Mouse (Mus musculus) urinary bladder, postnatal 4 days (tissue): ENCODE measurements around the gene Mapk6.
"Not testable (repeated sequence)": the region's sequence is repeated elsewhere in the genome, so short reads cannot be mapped to it uniquely, and the experiment has no call there.

Source experiments
- DNase-seq, 2 experiments: peaks; one replicate each; pipeline ENCODE4 v3.0.0; 2021 to 2022; ENCODE audit warnings: low spot score in 2 of 2

Gene Mapk6

DNA sequence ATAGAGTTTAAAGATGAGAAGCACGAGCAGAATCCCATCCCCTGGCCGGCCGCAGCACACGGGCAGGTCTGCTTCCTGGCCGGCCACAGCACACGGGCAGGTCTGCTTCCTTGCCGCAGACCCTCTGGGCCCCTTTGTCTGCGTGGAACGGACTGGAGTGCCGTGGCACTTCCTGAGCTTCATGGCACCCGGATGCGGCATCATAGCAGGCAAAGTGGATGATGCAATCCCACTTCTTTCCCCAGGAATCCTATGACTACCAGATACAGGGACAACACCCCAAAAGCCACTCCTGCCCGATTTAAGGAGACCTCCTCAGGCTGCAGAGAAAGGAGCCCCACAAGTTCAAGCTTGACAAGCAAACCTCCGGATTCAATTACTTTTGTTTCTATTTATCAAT, 27.0 kb downstream of the Mapk6 start:
- no peak for DNase-seq

DNA sequence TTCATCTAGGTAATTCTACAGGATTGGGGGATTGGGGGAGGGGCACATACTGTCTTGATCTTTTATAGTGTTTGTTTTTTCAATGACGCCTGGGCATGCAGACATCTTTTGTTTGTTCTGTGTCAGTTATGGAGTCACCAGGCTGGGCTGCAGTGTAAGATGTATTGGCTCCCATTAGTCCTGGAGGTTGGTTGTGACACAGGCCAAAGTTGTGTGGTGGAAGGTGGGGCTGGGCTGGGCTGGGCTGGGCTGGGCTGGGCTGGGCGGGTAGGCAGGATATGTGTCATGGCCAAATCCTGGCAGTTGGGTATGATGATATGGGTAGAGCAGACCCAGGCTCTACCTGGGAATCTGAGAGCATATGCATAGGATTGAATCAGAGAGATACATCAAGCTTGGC, 31.0 kb downstream of the Mapk6 start:
- no peak for DNase-seq

DNA sequence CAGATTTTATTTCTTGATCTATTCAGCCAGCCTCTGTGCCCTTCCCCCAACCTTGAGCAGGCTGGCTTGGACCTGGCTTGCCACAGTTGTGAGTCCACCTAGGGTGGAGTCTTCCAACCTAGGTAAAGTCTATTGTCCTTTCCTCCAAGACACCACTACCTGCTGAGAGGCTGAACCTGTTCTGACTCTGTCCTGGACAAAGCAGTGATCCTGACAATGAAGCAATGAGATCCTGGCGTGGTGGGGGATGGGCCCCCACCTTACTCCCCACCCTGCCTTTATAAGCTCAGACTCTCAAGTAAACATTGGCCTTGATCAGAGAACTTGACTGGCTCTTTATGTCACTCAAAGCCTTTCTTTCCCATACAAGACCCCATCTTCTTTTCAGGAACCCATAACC, 33.4 kb downstream of the Mapk6 start:
- no peak for DNase-seq

DNA sequence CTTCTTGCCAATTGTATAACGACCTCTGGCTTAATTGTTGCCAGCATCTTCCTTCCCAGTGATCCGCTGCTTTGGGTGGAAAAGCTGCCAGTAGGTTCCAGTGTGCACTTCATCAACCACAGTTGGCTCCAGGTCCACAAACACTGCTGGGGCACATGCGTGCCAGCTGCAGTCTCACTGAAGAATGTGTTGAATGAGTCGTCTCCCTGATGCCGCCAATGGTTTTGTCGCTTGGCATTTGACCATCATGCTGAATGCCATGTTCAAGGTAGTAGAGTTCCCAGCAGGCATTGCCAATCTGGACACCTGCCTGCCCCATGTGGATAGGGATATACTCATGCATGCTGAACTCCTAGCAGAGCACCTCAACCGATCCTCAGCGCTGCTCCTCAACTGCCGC, 34.2 kb downstream of the Mapk6 start:
- no peak for DNase-seq

DNA sequence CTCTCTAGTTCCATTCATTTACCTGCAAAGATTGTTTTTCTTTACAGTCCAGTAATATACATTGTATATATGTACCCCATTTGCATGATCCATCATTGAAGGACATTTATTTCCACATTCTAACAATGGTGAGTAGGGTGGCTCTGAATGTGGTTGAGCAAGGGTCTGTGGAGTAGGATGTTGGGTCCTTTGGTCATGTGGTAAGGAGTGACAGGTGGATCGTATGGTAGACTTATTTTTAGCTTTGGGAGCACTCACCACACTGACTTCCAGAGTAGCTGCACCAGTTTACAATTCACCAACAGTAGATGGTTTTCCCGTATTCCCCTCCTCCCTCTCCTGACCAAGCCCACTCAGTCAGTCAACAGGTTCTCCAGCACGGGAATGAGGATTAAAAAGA, 41.0 kb downstream of the Mapk6 start:
- DNase-seq = no peak

DNA sequence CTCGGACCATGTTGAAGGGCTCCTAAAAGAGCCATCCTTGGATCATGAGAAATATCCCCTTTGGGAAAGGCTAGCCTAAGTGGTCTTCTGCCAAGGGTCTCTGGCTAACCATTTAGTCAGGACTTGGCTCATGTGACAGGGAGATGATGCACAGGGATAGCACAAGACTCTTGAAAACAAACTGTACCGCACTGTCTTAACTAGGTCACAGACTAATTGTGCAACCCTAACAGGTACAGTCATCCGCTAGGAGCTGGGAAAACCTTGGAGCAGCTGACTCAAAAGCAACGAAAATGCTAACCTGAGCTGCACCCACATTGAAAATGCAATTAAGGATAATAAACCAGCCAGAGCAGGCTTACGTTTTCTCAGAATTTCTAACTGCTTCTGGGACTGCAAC, 43.6 kb downstream of the Mapk6 start:
- no peak for DNase-seq

DNA sequence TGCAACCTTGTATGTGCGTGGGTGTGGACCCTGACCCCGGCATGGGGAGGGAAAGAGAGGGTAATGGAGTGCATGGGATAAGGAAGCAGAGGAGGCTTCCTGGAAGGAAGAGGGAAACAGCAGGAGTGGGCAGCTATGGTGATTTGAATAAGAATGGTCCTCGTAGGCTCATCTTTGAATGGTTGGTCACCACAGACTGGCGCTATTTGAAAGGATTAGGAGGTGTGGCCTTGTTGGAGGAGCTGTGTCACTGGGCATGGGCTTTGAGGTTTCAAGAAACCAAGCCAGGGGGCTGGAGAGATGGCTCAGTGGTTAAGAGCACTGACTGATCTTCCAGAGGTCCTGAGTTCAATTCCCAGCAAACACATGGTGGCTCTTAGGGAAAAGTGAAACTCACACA, 44.6 kb downstream of the Mapk6 start:
- no peak for DNase-seq

DNA sequence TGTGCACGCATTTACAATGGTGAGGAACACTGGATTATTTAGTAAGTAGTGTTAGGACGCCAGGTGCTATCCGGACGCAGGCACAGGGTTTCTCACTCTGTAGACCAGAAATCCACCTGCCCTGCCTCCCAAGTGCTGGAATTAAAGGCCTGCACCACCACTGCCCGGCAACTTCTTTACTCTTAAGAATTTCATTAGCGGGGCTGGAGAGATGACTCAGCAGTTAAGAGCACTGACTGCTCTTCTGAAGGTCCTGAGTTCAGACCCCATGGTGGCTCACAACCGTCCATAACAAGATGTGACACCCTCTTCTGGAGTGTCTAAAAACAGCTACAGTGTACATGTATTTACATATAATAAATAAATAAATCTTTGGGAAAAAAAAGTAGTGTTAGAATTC, 46.1 kb downstream of the Mapk6 start:
- DNase-seq = not testable (repeated sequence)

DNA sequence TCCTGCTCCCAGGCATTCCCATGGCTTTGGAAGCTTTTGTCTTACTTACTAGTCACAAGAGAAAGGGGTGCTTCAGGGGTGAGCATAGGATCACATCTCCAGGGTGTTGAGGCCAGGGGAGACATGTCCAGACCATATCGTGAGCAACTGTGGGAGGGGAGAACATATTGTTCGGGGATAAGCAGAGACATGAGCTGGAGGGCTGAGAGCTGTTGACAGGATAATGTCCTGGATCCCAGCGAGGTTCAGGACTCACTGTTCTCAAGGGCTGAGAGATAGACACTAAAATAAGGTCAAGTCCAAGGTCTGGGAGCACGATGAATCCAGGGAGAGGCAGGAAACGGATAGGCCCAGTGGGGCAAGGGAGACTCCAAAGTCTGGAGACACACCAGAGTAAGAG, 46.8 kb downstream of the Mapk6 start:
- DNase-seq = no peak

DNA sequence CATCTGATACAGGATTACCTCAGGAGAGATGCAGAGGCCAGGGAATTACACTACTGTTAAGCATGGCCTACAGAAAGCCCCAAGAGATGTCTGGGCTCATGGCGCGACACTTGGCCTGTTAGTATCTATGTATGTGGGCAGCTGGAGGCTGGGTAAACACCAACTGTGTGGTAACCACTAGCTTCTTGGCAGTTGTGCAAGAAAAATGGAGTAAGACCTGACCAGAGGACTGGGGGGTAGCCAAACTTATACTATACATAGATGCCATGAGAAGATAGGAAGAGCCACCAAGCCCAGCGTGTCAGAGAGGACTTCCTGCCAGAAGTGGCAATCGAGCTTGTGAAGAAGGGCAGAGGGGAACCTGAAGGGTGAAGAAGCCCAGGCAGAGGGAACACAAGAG, 47.6 kb downstream of the Mapk6 start:
- DNase-seq = no peak

DNA sequence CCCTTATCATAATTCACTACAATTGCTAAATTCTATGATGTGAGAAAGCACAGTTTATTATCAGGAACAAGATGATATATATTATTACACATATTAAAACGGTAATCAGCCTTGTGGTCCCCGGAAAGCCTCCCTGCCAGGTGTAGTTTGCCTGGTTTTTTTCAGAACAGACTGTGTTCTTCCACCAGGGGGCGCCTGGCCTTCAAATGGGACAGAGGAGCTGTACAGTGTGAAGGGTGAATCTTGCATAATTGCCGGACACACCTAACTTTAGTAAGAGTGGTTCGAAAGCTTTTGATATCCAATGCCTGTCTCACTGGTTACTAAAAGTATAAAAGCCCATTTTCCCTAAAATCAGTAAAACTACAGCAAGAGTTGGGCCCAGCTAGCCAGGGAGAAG, 48.1 kb downstream of the Mapk6 start:
- peak; percentile 46 to 81 for DNase-seq

DNA sequence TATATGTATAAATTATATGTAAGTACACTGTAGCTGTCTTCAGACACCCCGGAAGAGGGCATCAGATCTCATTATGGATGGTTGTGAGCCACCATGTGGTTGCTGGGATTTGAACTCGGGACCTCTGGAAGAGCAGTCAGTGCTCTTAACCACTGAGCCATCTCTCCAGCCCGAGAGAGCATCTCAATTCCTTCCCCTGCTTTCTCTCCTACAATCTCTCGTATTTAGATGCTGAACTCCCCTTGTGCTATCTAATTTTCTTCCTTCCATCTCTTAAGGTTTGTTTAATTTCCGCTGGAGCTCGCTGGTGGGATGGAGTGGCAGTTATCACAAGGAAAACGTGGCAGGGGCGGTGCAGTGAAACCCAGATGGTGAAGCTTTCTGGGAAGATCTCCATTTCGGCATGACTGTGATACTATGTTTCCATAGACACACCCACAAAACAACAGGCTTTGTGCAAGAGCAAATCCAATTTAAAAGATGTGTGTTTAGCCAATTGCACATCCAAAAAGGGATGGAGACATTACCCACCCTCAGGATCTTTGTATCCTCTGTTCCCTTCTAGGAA, 52.6 kb downstream of the Mapk6 start:
- no peak for DNase-seq

DNA sequence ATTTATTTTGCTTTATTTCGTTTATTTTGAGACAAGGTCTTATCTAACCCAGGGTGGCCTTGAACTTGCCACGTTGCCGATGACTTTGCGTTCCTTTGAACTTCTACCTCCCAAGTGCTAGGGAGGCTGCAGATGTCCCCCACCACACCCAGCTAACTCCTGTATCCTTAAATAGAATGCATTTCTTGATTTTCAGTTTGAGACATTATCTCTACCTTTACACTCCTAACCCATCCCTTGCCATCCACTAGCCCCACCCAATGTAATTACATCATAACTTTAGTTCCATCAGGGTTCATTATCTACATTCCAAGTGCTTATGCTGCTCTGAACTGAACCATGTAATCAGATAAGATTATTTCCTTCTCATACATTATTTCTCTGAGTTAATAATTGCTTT, 54.0 kb downstream of the Mapk6 start:
- DNase-seq = no peak

DNA sequence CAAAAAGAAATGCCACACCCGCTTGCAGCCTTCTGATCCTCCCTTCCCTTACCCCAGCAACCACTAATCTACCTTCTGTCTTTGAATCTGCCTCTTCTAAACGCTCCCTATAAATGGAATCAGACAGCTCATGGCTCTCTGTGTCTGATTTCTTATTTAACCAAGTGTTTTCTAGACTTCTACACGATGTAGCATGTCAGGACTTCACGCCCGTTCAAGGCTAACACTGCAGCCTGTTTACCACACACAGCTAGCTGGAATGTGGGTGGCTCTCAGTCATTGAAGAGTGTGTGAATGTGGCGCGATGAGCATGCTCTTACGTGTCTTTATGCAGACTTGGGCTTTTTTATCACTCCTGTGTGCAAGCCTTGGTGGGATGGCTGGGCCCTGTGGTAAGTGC, 56.7 kb downstream of the Mapk6 start:
- DNase-seq = no peak

DNA sequence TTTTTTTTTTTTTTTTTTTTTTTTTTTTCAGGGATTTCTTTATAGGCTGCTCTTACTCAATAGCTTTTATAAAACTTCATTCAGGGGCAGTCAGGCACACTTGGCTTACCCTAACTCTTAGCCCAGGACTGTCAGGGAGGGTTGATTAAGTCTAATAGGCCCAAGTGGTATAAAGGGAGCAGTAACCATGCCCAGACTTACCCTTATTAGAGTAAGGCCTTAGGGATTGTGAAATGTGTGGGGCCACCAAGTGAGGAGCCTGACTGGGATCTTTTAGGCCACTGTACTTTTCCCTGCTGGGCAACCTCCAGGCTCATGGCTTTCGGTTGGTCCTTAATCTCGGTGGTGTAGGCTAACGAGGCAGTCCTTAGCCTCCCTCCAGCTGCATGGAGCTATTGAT, 61.2 kb downstream of the Mapk6 start:
- DNase-seq = no peak

DNA sequence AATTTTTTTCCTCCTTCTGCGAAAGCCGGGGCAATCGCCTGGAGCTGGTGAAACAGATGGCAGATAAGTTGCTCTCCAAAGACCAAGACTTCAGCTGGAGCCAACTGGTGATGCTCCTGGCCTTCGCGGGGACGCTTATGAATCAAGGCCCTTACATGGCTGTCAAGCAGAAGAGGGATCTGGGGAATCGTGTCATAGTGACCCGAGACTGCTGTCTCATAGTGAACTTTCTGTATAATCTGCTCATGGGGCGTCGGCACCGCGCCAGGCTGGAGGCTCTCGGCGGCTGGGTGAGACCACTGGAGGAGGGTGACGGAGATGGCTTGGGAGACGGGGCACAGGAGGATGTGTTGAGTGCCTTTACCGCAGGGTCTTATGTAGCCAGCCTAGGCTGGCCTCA, 61.7 kb downstream of the Mapk6 start:
- no peak for DNase-seq

DNA sequence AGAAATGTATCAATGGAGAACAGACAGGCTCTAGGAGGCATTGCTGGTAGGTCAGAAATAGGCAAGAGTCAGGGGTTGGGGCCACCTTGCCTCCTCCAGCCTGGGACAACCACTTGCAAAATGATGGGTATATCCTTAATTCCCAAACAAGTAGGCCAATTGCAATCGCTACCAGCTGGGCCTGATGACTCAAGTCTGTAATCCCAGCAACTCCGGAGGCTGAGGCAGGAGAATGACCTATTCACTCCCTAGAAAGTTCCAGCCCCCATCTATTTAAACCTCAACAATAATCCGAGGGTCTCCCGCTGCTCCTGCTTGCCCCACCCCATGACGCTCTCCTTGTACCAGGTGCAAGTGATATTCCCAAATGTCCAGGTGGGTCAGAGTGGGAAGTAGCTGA, 62.3 kb downstream of the Mapk6 start, which contains the start of gene Bcl2l10:
Gene Bcl2l10 (plus strand): TSS at position 301 of the 400 bp plus-strand sequence.
- no peak for DNase-seq

DNA sequence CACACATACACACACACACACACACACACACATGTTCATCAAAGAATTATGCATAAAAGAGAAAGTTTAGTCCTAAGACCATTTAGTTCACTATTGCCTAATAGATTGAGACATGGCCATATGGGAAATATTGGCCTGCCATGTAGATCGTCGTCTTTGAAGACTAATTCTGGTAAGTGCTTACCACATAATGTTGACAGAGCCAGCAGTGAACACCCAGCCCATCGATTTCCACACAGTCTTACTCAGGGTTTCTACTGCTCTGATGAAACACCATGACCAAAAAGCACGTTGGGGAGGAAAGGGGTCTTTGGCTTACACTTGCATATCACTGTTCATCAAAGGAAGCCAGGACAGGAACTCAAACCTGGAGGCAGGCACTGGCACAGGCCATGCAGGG, 67.4 kb downstream of the Mapk6 start:
- no peak for DNase-seq

DNA sequence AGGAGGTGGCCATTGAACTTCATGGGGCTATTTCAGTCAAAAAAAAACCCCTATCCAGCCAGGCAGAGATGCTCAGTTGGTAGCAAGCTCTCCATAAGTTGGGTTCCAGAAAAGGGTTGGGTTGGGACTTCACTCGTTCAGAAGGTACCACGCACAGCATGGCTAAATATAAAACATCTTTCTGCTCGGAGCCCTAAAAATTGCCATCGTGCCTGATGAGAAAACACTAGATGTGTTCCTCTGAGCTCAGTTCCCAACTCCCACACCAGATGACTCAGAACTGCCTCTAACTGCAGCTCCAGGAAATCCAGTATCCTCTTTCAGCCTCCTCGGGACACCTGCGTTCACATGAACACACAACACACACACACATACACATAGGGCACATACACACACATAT, 71.8 kb downstream of the Mapk6 start:
- no peak for DNase-seq

DNA sequence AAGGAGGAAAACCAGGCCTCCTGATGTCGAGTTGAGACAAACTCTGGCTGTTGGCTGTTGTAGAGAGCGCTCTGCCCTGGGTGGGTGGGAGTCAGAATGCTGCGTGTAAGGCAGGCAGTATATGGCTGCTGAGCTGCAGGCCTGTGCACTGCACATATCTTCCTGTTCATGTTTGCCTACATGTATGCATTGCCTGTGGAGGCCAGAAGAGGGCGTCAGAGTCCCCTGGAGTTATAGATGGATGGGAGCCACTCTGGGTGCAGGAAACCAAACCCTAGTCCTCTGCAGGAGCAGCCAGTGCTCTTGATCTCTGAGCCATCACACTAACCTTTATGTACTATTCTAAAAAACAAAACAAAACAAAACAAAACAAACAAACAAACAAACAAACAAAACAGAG, 75.4 kb downstream of the Mapk6 start:
- DNase-seq = no peak

DNA sequence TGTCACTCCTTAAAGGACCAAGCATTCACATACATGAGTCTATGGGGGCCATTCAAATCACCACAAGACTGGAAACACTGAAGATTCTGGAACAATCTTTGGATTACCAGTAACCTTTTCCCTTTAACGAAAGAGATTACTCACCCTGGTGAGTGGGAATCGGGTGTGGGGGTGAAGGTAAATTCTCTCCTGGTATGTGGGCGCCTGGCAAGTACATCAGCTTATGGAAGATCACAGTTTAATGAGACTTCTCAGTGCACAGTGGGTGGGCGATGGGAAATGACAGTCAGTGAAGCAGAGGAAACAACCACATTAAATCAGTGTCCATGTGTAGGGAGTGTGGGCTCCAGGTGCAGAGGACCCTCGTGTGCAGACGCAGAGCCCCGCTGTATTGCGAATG, 79.0 kb downstream of the Mapk6 start:
- DNase-seq = no peak

DNA sequence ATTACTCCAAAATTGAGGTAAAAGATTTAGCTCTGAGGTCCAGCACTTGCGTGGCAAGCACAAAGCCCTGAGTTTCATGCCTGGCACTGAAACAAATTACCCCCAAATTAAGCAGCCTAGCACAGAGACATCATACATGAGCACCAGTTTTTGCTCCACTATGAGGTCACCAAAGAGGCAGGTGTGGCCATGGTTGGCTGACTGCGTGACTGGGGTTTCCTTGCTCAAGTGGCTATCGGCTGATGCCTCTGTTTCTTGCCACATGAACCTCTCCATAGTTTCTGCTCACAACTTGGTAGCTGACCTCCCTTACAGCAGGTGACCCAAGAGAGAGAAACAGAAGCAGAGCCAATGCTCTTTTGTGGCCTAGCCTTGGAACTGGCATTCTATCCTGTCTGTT, 81.8 kb downstream of the Mapk6 start:
- no peak for DNase-seq

DNA sequence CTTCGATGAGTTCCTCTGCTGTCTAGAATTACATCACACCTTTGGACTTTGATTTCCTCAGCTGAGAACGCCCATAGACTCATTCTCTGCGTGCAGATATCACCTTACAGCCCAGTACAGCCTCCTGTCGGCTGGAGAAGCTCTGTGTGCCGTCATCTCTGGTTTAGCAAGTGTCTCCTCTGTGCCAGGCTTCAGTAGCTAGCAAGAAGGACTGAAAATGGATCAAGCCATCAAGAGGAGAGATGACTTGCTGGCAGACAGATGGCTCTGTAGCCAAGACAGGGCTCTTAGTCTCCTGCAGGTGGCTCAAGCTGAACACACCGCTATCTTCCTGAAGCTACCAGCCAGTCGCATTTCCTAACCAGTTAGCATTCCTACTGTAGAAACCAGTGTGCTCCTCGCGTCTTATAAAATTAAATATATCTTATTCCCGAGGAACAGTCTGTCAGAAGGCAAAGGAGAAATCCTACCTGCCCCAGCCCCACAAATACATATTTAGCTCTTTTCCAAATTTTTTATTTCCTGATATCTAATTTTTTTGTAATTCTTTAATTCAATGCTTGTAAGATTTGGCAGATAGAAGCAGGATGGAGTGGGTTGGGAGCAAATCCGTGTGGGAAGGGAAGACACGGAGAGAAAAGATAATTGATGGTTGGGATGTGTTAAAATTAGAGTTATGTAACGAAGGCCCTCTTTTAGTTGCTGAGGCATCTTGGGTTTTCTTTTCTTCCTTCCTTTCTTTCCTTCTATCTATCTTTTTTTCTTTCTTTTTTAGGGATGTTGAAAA, 87.5 kb downstream of the Mapk6 start:
- no peak for DNase-seq

DNA sequence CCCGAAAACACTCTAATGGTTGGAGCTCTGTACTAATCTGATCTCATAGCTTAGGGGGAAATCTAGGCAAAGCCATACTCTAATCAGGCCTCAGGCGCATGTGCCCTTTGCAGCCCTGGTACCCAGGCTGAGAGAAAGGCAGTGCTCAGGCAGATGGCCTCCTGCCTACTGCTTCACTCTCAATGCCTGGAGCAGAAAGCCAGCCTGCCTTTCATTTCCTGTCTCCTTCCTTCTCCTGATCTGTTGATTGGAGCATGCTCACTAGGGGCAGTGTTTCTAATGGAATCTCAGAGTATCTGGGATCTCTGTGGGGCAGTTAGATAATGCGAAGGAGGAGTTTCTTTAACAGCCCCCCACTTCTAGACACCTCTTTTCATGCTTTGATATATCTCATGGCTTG, 90.4 kb downstream of the Mapk6 start:
- DNase-seq = no peak
